Mouse (Mus musculus): ENCODE data around the gene Gapt. TPM values are rescaled to one million over a fixed set of nuclear protein-coding genes. Genes with fewer than 3 reads are reported as not detected.
"Not testable (repeated sequence)": the region's sequence is repeated elsewhere in the genome, so short reads cannot be mapped to it uniquely, and the experiment has no call there.

Gene Gapt
- polyA plus RNA-seq, 1 experiment from 2014 or later: not detected

DNA sequence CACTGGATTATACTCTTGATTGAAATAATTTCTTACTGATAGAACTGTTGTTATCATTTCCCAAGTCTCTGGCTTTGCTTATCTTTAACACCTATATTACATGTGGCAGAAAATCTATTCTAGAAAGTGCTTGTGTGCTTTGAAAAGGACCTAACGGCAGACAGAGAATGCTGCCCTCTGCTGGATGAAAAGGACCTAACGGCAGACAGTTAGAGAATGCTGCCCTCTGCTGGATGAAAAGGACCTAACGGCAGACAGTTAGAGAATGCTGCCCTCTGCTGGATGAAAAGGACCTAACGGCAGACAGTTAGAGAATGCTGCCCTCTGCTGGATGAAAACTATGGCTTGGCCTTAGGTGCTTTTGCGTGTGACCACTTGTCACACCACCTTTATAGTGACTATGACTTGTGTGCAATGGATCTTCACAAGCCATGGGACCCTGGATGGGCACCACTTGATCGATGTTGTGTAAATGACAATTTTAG is 11.6 kb upstream of the Gapt start:
- not testable (repeated sequence) for H3K4me2 ChIP-seq (ENCODE audit: low read depth, low read length, severe bottlenecking); DNase-seq (ENCODE audit: low spot score); H3K27ac ChIP-seq (ENCODE audit: low read depth, low read length); H3K36me3 ChIP-seq (ENCODE audit: control insufficient read depth, insufficient read depth, low read length); H3K4me3 ChIP-seq (ENCODE audit: low read depth, low read length); H3K9me3 ChIP-seq (ENCODE audit: control insufficient read depth, low read length); H3K9ac ChIP-seq (ENCODE audit: low read length); H3K4me1 ChIP-seq (replicated peaks; ENCODE audit: control insufficient read depth, insufficient read depth, low read length); H3K27me3 ChIP-seq (ENCODE audit: control insufficient read depth, insufficient read depth, low read length)
- ATAC-seq (replicated peaks; ENCODE audit: low FRiP score): peak; percentile 42; the same call in 1 of the 2 replicates
- WGBS: 56% methylated on average over 6 of the region's 6 CpGs

DNA sequence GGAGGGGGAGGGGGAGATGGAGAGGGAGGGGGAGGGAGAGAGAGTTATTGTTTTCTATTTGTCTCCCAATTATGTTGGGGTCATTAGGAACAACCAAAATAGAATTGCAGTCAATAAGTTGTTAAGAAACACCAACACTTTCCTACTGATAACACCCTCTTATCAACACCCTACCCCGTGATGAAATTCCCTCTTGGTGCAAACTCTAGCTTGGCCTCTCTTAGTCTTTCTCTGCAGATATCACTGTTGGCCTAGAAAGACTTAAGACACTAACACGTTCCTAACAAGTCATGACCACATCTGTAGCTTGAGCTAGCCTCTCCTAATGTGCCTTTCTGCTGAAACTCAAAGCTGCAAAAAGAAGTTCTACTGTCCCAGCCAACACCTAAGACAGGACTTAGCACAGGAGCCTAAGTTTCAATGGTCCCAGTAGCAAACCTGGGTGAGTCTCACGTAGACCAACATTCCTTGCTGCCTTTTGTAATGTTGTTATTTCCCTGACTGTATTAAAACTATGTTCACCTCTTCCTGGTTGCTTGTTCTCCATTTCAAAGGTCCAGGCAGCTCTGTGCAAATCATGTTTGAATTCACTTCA is 11.1 kb upstream of the Gapt start:
- H3K36me3 ChIP-seq (ENCODE audit: control insufficient read depth, insufficient read depth, low read length): no peaks in the 10 kb centered on the region
- no peaks in the 10 kb centered on the region for H3K9me3 ChIP-seq (ENCODE audit: control insufficient read depth, low read length)
- H3K27me3 ChIP-seq (ENCODE audit: control insufficient read depth, insufficient read depth, low read length): no peaks in the 10 kb centered on the region
- H3K4me1 ChIP-seq (replicated peaks; ENCODE audit: control insufficient read depth, insufficient read depth, low read length): no peaks in the 10 kb centered on the region
- no peak overlapping the region for H3K27ac ChIP-seq (ENCODE audit: low read depth, low read length)
- ATAC-seq (replicated peaks; ENCODE audit: low FRiP score) (peak; percentile 61), DNase-seq (ENCODE audit: low spot score) (no peak)
- H3K4me2 ChIP-seq (ENCODE audit: low read depth, low read length, severe bottlenecking): no peak overlapping the region
- WGBS: 94% methylated on average over 3 of the region's 3 CpGs
- H3K9ac ChIP-seq (ENCODE audit: low read length): no peak overlapping the region
- no peak overlapping the region for H3K4me3 ChIP-seq (ENCODE audit: low read depth, low read length)

DNA sequence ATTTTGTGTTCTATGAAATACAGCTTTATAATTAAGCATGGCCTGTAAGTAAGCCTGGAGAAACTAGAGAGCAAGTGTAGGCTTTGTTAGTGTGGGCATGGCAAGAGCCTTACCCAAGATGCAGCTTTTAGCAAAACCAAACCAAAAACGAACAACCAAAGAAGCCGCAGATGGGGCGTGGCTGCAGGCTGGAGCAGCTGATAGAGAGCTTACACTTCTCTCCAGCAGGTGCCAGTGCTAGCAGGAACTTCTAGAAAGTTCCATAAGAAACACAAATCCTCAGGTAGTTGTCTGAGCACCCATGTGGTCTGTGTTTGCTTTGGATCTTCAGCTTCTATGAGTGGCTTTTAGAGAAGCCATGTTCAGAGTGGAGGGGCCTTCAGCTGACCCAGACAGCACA is 9.5 kb upstream of the Gapt start:
- no peak for ATAC-seq (replicated peaks; ENCODE audit: low FRiP score)
- Histone ChIP-seq H3K9me3 (ENCODE audit: control insufficient read depth, low read length) (no peaks in the 10 kb centered on the region), H3K9ac (ENCODE audit: low read length) (no peak overlapping the region), H3K4me1 (replicated peaks; ENCODE audit: control insufficient read depth, insufficient read depth, low read length) (no peaks in the 10 kb centered on the region), H3K36me3 (ENCODE audit: control insufficient read depth, insufficient read depth, low read length) (no peaks in the 10 kb centered on the region), H3K4me3 (ENCODE audit: low read depth, low read length) (no peak overlapping the region), H3K27me3 (ENCODE audit: control insufficient read depth, insufficient read depth, low read length) (no peaks in the 10 kb centered on the region), H3K4me2 (ENCODE audit: low read depth, low read length, severe bottlenecking) (no peak overlapping the region), H3K27ac (ENCODE audit: low read depth, low read length) (no peak overlapping the region)
- DNase-seq (ENCODE audit: low spot score): no peak
- 90% methylated on average over 3 of the region's 3 CpGs for WGBS

DNA sequence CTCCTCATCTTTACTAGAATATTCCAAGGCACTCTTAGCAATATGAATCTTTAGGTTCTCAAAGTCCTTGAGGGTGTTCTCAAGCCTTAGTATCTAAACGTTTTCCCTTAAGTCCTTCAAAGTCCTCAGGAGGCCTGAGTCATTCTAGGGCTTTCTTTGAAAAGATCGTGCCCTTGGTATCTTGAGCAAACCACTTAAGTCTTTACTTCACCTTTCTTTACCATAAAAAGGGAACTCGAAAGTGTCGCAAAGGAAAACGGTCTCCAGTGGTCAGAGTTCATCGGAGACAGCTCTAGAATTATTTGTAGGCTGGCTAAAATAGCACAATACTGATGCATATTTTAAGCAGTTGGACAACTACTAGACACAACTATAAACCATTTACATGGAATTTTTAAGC is 6.7 kb upstream of the Gapt start:
- Histone ChIP-seq H3K27ac (ENCODE audit: low read depth, low read length) (no peak overlapping the region), H3K9me3 (ENCODE audit: control insufficient read depth, low read length) (no peaks in the 10 kb centered on the region), H3K4me2 (ENCODE audit: low read depth, low read length, severe bottlenecking) (no peak overlapping the region), H3K4me3 (ENCODE audit: low read depth, low read length) (no peak overlapping the region), H3K4me1 (replicated peaks; ENCODE audit: control insufficient read depth, insufficient read depth, low read length) (no peaks in the 10 kb centered on the region), H3K36me3 (ENCODE audit: control insufficient read depth, insufficient read depth, low read length) (no peaks in the 10 kb centered on the region), H3K27me3 (ENCODE audit: control insufficient read depth, insufficient read depth, low read length) (no peaks in the 10 kb centered on the region), H3K9ac (ENCODE audit: low read length) (no peak overlapping the region)
- DNase-seq (ENCODE audit: low spot score) (no peak), ATAC-seq (replicated peaks; ENCODE audit: low FRiP score) (no peak)
- WGBS: 87% methylated on average over 6 of the region's 6 CpGs

DNA sequence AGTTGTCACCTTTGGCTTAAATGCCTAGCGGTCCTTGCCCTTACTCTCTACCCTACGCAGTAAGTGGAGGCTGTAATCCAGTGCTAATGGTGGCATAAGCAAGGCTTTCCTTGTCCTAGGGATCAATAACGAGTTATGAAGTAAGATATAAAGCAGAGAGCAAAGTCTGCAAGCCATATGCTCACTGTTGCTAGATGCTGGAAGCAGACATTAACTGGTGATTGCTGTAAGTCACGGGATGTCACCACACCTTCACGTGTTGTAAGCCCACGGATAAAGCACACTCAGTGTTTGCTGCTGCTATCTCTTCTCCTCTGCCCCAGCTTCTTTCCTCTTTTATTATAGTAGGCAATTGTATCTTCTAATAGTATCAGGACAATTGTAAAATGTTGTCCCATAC is 5.9 kb downstream of the Gapt start:
- Histone ChIP-seq H3K4me1 (replicated peaks; ENCODE audit: control insufficient read depth, insufficient read depth, low read length) (no peaks in the 10 kb centered on the region), H3K9ac (ENCODE audit: low read length) (no peak overlapping the region)
- 88% methylated on average over 6 of the region's 6 CpGs for WGBS

DNA sequence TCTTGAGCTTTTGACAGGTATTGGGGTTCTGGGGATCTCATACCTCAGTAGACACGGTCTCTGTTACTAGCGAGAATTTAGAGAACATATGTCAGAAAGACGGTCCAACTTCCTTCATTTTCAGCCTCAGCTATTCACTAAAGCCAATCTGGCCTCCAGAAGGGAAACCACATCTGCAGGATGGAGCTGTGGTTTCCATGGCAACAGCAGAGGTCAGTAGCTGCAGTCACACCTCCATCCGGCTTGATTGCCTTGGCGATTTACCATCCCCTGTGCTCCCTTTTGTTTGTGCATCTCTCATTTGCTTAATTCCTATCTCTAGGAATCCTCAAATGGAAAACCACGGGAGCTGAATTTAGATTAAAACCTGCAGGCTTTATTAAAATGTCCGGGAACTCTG is 10.3 kb downstream of the Gapt start:
- 0 out of 2 replicates have a peak, but pooled peaks have one; percentile 64 for ATAC-seq (replicated peaks; ENCODE audit: low FRiP score)

More for the DNA sequence above, 5.9 kb downstream of the Gapt start:
- H3K27ac ChIP-seq (ENCODE audit: low read depth, low read length): no peak overlapping the region
- no peak for ATAC-seq (replicated peaks; ENCODE audit: low FRiP score)
- no peaks in the 10 kb centered on the region for H3K36me3 ChIP-seq (ENCODE audit: control insufficient read depth, insufficient read depth, low read length)
- no peak for DNase-seq (ENCODE audit: low spot score)
- H3K4me3 ChIP-seq (ENCODE audit: low read depth, low read length): no peak overlapping the region
- no peak overlapping the region for H3K4me2 ChIP-seq (ENCODE audit: low read depth, low read length, severe bottlenecking)
- H3K9me3 ChIP-seq (ENCODE audit: control insufficient read depth, low read length): no peaks in the 10 kb centered on the region
- H3K27me3 ChIP-seq (ENCODE audit: control insufficient read depth, insufficient read depth, low read length): no peaks in the 10 kb centered on the region

DNA sequence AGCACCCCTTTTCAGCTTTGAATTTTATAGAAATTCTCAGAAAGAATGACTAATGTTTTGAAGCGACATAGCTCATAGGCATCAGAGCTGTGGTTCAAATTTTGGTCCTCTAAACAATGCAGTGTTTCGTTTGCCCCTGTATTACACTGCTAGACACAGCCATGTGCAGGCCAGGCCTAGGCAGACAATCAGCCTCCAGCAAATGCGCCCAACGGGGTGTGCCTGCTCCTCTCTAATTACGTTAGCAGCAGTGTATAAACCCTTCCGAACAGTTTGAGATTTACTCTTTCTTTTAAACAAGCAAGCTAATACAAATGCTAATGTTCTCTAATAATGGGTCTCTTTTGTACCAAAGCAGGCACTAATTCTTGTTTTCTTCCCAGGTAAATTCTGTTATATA is 14.4 kb downstream of the Gapt start:
- WGBS: 35% methylated on average over 6 of the region's 6 CpGs
- Histone ChIP-seq H3K4me3 (ENCODE audit: low read depth, low read length) (no peak overlapping the region), H3K4me1 (replicated peaks; ENCODE audit: control insufficient read depth, insufficient read depth, low read length) (no peaks in the 10 kb centered on the region), H3K27me3 (ENCODE audit: control insufficient read depth, insufficient read depth, low read length) (no peaks in the 10 kb centered on the region), H3K36me3 (ENCODE audit: control insufficient read depth, insufficient read depth, low read length) (no peaks in the 10 kb centered on the region), H3K9me3 (ENCODE audit: control insufficient read depth, low read length) (no peaks in the 10 kb centered on the region), H3K9ac (ENCODE audit: low read length) (no peak overlapping the region), H3K4me2 (ENCODE audit: low read depth, low read length, severe bottlenecking) (no peak overlapping the region), H3K27ac (ENCODE audit: low read depth, low read length) (no peak overlapping the region)
- no peak for DNase-seq (ENCODE audit: low spot score)
- ATAC-seq (replicated peaks; ENCODE audit: low FRiP score): 0 out of 2 replicates have a peak, but pooled peaks have one; percentile 58

More for the DNA sequence above, 10.3 kb downstream of the Gapt start:
- no peak overlapping the region for H3K4me2 ChIP-seq (ENCODE audit: low read depth, low read length, severe bottlenecking)
- no peak overlapping the region for H3K27ac ChIP-seq (ENCODE audit: low read depth, low read length)
- WGBS: 42% methylated on average over 7 of the region's 7 CpGs
- DNase-seq (ENCODE audit: low spot score): no peak
- H3K9me3 ChIP-seq (ENCODE audit: control insufficient read depth, low read length): no peaks in the 10 kb centered on the region
- H3K36me3 ChIP-seq (ENCODE audit: control insufficient read depth, insufficient read depth, low read length): no peaks in the 10 kb centered on the region
- H3K4me3 ChIP-seq (ENCODE audit: low read depth, low read length): no peak overlapping the region
- no peaks in the 10 kb centered on the region for H3K4me1 ChIP-seq (replicated peaks; ENCODE audit: control insufficient read depth, insufficient read depth, low read length)
- no peak overlapping the region for H3K9ac ChIP-seq (ENCODE audit: low read length)
- H3K27me3 ChIP-seq (ENCODE audit: control insufficient read depth, insufficient read depth, low read length): no peaks in the 10 kb centered on the region

DNA sequence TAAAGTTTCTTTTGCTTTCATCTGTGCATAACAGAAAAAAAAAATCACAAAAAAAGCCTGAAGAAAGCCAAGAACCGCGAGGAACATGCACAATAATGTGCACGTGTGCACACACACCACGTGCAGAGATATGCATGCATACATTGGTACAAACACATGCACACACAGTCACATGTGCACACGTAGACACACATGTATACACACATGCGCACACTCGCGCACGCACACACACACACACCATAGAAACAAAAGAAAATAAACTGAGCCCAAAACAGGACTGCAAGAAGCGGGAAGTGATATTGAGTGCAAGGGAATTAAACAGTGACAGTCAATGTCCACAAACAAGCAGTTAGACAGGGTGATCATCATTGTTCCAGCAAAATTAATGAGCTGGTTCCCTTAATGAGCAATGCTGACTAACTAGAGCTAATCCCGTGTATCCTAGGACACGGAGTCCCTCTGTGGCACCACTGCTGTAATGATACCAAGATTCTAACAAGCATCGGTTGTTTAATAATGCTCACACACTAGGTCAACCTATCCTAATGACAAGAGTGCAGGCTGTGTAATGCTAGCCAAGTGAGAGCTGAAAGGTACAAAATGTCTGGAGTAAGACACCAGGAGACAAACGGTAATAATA is 23.9 kb downstream of the Gapt start:
- DNase-seq (ENCODE audit: low spot score) (no peak), ATAC-seq (replicated peaks; ENCODE audit: low FRiP score) (peak; percentile 84)
- H3K36me3 ChIP-seq (ENCODE audit: control insufficient read depth, insufficient read depth, low read length): no peaks in the 10 kb centered on the region
- H3K4me1 ChIP-seq (replicated peaks; ENCODE audit: control insufficient read depth, insufficient read depth, low read length): no peaks in the 10 kb centered on the region
- no peaks in the 10 kb centered on the region for H3K9me3 ChIP-seq (ENCODE audit: control insufficient read depth, low read length)
- no peak overlapping the region for H3K4me2 ChIP-seq (ENCODE audit: low read depth, low read length, severe bottlenecking)
- H3K27me3 ChIP-seq (ENCODE audit: control insufficient read depth, insufficient read depth, low read length): no peaks in the 10 kb centered on the region
- no peak overlapping the region for H3K9ac ChIP-seq (ENCODE audit: low read length)
- H3K4me3 ChIP-seq (ENCODE audit: low read depth, low read length): no peak overlapping the region
- 79% methylated on average over 14 of the region's 14 CpGs for WGBS
- H3K27ac ChIP-seq (ENCODE audit: low read depth, low read length): no peak overlapping the region

DNA sequence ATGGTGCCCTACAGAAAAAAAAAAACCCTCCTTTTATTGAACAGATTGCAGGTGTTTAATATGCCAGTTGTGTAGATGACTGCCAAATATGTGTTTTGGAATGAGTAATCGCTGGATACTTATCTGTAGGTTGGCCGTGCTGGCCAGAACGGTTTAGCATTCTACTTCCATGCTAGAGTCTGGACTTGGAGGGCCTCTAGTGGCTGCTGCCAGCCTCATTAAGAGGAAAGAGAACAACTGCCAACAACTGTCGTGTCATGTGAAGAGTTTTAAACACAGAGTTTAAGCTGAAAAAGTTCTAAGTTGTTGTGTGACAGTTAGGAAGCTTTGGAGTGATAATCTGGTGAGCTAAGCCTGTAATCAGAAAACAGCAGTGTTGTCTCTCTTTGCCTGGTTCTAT is 38.3 kb downstream of the Gapt start:
- WGBS: 75% methylated on average over 4 of the region's 4 CpGs
- ATAC-seq (replicated peaks; ENCODE audit: low FRiP score) (no peak), DNase-seq (ENCODE audit: low spot score) (no peak)
- Histone ChIP-seq H3K27ac (ENCODE audit: low read depth, low read length) (no peak overlapping the region), H3K9me3 (ENCODE audit: control insufficient read depth, low read length) (no peaks in the 10 kb centered on the region), H3K4me3 (ENCODE audit: low read depth, low read length) (no peak overlapping the region), H3K4me1 (replicated peaks; ENCODE audit: control insufficient read depth, insufficient read depth, low read length) (no peaks in the 10 kb centered on the region), H3K9ac (ENCODE audit: low read length) (no peak overlapping the region), H3K36me3 (ENCODE audit: control insufficient read depth, insufficient read depth, low read length) (no peaks in the 10 kb centered on the region), H3K4me2 (ENCODE audit: low read depth, low read length, severe bottlenecking) (no peak overlapping the region), H3K27me3 (ENCODE audit: control insufficient read depth, insufficient read depth, low read length) (no peaks in the 10 kb centered on the region)
